Mouse (Mus musculus): ENCODE measurements at regions not wholly inside any gene's neighbourhood (a gene's known extent, or its start where the extent isn't known, plus 50 kb on each side); places are given as distances from the start of the nearest gene placed in this dataset.
A peak's percentile ranks its signal among the peaks of the same experiment; 100 is the strongest.

DNA sequence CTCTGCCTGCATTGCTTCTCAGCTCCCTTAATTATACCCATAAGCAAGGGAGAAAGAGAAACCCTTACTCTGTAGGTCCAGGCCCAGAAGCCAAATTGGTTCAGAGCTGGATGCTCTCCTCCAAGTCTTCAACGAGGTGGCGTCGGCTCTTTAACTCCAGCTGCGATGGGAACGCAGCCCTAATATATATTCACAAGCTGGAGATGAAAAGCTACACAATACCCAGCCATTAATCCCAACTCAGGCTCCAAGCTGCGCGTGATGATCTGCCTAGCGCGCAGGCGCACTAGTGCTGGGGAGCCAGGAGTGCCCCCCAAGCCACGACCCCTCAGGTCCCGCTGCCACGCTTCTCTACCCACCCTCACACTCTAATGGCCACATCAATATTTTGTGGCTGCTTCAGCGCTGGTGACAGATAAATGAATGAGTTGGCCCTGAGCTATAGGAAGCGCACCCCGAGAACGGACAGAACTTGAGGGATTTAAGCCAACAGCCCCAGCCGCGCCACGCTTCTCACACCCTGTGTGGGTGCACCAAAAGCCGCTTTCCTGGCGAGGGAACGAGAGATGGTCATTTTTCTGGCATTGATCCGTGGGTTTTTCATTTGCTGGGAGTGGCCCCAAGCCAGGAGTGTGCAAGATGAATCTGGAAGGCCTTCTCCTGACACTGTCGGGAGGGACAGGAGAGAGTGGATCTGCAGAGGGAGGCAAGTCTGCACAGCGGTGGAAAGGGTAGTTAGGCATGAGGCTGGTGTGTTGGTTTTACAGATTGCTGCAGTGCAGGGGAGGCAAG lies 210.9 kb upstream of the Sdk2 start:
- H3K27me3 ChIP-seq: no peaks in the 10 kb centered on the region
- H3K27ac ChIP-seq: peak overlapping the region; percentile 40
- H3K9ac ChIP-seq: 0 out of 2 replicates have a peak overlapping the region, but pooled peaks have one; percentile 8
- 63% methylated on average over 26 of the region's 26 CpGs for WGBS
- H3K4me1 ChIP-seq (replicated peaks): peaks cover 32% of the 10 kb centered on the region
- H3K4me3 ChIP-seq: no peak overlapping the region
- H3K9me3 ChIP-seq: no peaks in the 10 kb centered on the region
- ATAC-seq (ENCODE audit: low FRiP score): no peak
- no peak overlapping the region for H3K4me2 ChIP-seq
- H3K36me3 ChIP-seq: no peaks in the 10 kb centered on the region

DNA sequence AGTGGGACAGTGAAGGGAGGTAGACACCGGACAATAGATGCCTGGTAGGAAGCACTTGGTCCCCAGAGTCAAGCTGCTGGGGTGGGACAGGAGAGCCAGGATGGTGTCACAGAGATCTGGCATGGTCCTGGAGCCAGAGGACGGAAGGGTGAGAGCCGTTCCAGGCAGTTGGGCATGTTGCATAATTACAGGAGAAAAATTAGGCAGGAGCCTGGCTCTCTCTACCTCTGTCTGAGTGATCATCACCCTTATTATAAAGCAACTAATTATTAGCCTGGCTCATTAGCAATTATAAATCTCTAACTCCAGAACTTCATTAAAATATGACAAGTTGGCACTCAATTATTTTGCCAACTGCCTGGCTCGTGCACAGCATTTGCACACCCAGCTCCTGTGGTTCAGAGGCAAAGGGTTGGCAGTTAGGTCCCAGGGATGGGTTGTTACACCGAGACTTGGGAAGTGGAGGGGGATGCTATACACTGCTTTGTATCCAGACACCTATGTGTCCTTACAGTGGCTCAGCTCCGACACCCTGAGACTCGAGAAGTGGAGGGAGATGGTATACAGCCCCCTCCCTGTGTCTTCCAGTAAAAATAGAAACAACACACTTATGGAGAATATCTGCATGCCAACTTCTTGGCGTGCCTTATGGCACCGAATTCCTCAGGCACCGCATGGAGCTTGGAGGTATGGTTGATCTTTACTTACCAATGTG lies 203.7 kb upstream of the Sdk2 start:
- H3K4me3 ChIP-seq: no peak overlapping the region
- H3K36me3 ChIP-seq: no peaks in the 10 kb centered on the region
- no peak overlapping the region for H3K4me2 ChIP-seq
- no peak for ATAC-seq (ENCODE audit: low FRiP score)
- no peaks in the 10 kb centered on the region for H3K9me3 ChIP-seq
- no peak overlapping the region for H3K27ac ChIP-seq
- 0 out of 2 replicates have a peak, but pooled peaks cover 7% of the 10 kb centered on the region for H3K27me3 ChIP-seq
- WGBS: 85% methylated on average over 10 of the region's 10 CpGs
- H3K4me1 ChIP-seq (replicated peaks): 0 out of 2 replicates have a peak, but pooled peaks cover 4% of the 10 kb centered on the region
- H3K9ac ChIP-seq: no peak overlapping the region

DNA sequence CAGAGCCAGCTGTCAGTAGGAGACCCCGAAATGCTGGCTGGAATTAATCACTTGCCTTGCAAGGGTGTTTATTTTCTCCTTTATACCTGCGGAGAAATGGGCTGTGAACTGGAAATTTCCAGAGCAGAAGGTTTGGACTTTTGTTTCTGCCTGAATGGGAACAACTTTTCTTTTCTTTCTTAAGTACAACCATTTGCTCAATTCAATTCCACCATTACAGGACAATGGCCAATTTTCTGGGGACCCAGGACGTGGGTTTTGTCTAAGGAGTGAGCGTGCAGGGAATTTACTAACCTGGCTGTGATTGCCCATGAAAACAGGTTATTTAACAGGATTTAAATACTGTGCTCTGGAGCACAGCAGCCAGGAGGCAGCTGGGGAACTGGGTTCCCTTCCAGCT lies 195.1 kb upstream of the Sdk2 start:
- Histone ChIP-seq H3K4me2 (no peak overlapping the region), H3K4me1 (replicated peaks) (no peaks in the 10 kb centered on the region), H3K4me3 (no peak overlapping the region), H3K9me3 (no peaks in the 10 kb centered on the region), H3K36me3 (no peaks in the 10 kb centered on the region), H3K27ac (no peak overlapping the region), H3K9ac (no peak overlapping the region), H3K27me3 (0 out of 2 replicates have a peak, but pooled peaks cover 13% of the 10 kb centered on the region)
- ATAC-seq (ENCODE audit: low FRiP score): no peak
- WGBS: 50% methylated on average over 4 of the region's 4 CpGs

DNA sequence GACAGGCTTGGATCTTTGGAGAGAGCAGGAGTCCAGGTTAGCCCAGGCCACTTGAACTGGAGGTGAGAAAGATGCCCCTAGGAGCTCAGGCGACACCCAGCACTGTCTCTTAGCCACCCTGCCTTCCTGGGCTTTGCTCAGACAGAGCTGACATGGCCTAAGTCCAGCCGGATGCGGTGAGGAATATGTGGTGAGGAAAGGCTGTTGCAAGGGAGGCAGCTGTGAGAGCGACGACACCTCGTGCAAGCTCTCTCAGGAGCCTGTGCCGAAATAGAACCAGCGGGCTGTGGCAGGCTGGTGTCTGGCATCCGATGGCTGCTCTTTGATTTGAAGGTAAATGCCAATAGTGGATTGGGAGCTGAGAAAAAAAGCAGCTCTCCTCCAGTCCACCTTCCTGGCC lies 191.4 kb upstream of the Sdk2 start:
- no peaks in the 10 kb centered on the region for H3K36me3 ChIP-seq
- no peaks in the 10 kb centered on the region for H3K4me1 ChIP-seq (replicated peaks)
- ATAC-seq (ENCODE audit: low FRiP score): no peak
- 97% methylated on average over 9 of the region's 9 CpGs for WGBS
- no peak overlapping the region for H3K9ac ChIP-seq
- no peak overlapping the region for H3K27ac ChIP-seq
- no peak overlapping the region for H3K4me2 ChIP-seq
- H3K27me3 ChIP-seq: peaks cover 25% of the 10 kb centered on the region; the same call in 1 of the 2 replicates
- H3K9me3 ChIP-seq: no peaks in the 10 kb centered on the region
- H3K4me3 ChIP-seq: no peak overlapping the region

DNA sequence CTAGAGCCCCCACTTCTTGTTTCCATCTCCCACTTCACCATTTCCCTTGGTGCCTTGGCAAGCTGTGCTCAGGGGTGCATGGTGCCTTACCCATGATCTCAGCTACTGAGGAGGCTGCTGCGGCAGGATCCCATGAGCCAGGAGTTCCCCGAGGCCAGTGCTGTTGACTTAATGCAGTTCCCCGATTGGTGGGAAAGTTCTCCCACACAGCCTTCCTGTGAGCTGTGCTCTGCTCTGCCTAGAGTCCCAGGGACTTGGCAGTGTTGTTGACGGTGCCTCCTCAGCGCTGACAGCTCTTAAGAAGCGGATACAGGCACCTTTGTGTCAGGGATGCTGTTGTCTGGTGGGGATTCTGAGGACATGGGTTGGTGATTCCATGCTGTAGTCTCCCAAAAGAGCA lies 190.9 kb upstream of the Sdk2 start:
- H3K4me1 ChIP-seq (replicated peaks): no peaks in the 10 kb centered on the region
- H3K27me3 ChIP-seq: peaks cover 28% of the 10 kb centered on the region; the same call in 1 of the 2 replicates
- ATAC-seq (ENCODE audit: low FRiP score): no peak
- no peak overlapping the region for H3K27ac ChIP-seq
- H3K36me3 ChIP-seq: no peaks in the 10 kb centered on the region
- H3K9ac ChIP-seq: no peak overlapping the region
- no peak overlapping the region for H3K4me3 ChIP-seq
- 68% methylated on average over 6 of the region's 6 CpGs for WGBS
- no peaks in the 10 kb centered on the region for H3K9me3 ChIP-seq
- H3K4me2 ChIP-seq: no peak overlapping the region

DNA sequence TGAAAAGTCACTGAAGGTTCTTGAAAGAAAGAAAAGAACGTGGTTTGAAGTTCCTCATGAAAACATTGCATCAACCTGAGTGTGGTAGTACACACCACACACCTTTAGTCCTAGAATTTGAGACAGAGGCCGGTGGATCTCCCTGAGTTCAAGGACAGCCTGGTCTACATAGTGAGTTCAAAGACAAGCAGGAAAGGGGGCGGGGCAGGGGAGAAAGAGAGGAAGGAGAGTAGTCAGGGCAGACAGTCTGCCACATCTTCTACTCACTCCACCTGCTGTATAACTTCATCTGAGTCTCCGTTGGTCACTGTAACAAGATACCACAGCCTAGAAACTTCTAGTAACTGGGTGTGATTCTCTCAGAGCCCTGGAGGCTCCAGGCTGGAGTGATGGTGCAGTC lies 190.2 kb upstream of the Sdk2 start:
- Histone ChIP-seq H3K9me3 (no peaks in the 10 kb centered on the region), H3K36me3 (no peaks in the 10 kb centered on the region), H3K4me1 (replicated peaks) (peaks cover 2% of the 10 kb centered on the region; the same call in 1 of the 2 replicates), H3K27ac (no peak overlapping the region), H3K4me3 (no peak overlapping the region), H3K9ac (no peak overlapping the region), H3K27me3 (peaks cover 28% of the 10 kb centered on the region; the same call in 1 of the 2 replicates), H3K4me2 (no peak overlapping the region)
- 76% methylated on average over 4 of the region's 4 CpGs for WGBS
- no peak for ATAC-seq (ENCODE audit: low FRiP score)

DNA sequence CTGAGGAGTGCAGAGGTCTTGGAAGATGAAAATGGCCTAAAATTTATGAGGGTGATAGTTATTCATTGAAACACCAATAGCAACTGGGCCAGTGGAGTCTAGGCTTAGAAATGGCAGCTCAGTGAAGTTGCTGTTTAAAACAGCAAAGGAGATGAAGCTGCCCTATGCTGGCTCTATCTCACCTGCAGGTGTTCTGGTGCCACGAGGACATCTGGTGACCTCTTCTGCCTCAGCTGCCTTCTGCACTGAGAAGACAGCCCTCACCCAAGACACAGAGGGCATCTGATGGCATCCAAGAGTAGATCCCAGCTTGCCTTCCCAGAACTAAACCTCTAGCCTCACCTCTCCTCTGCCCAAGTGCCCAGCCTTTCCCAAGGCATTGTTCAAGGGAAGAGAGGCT lies 187.5 kb upstream of the Sdk2 start:
- no peak for ATAC-seq (ENCODE audit: low FRiP score)
- no peak overlapping the region for H3K9ac ChIP-seq
- no peaks in the 10 kb centered on the region for H3K36me3 ChIP-seq
- no peak overlapping the region for H3K4me2 ChIP-seq
- H3K4me1 ChIP-seq (replicated peaks): peaks cover 5% of the 10 kb centered on the region; the same call in 1 of the 2 replicates
- H3K27ac ChIP-seq: no peak overlapping the region
- peaks cover 31% of the 10 kb centered on the region; the same call in 1 of the 2 replicates for H3K27me3 ChIP-seq
- no peak overlapping the region for H3K4me3 ChIP-seq
- 95% methylated on average over 1 of the region's 1 CpGs for WGBS
- no peaks in the 10 kb centered on the region for H3K9me3 ChIP-seq

DNA sequence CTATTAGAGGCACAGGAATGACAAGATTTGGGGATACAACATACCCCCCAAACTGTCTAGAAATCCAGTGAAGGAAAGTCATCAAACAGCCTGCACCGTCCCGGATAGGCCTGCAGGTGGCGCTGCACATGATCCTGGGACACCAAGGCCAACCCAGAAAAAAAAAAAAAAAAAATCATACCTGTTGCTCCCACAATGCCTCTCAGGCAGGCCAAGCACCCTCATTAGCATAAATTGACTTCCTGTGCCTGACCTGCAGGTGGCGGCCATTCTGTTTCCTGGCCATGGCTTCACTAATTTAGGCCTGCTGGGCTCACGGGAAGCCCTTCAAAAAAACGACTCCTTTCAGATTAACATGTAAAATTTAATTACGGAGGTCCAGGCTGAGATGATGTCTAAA lies 184.8 kb upstream of the Sdk2 start:
- no peaks in the 10 kb centered on the region for H3K9me3 ChIP-seq
- no peak overlapping the region for H3K27ac ChIP-seq
- no peaks in the 10 kb centered on the region for H3K36me3 ChIP-seq
- H3K4me2 ChIP-seq: no peak overlapping the region
- 62% methylated on average over 7 of the region's 7 CpGs for WGBS
- H3K4me1 ChIP-seq (replicated peaks): peaks cover 8% of the 10 kb centered on the region; the same call in 1 of the 2 replicates
- no peak overlapping the region for H3K4me3 ChIP-seq
- H3K9ac ChIP-seq: no peak overlapping the region
- peaks cover 22% of the 10 kb centered on the region; the same call in 1 of the 2 replicates for H3K27me3 ChIP-seq
- ATAC-seq (ENCODE audit: low FRiP score): no peak

DNA sequence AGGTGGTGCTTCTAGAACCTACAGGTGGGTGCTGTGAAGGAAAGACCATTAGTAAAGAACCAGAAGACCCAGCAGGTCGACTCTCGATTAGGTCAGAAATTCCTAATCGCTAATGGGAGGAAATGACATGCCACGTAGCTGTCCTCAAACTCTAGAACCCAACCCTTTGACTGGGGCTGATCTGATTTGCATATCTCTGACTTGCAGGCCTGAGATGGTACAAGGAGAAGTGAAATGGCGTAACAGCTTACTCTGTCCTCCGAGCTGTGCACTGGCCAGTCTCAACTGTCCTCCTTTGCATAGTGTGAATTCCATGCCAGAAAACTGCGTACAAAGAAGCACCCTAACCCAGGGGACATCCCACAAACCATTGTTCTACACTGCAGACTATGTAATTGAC lies 182.4 kb upstream of the Sdk2 start:
- H3K27me3 ChIP-seq: peaks cover 21% of the 10 kb centered on the region; the same call in 1 of the 2 replicates
- H3K9ac ChIP-seq: no peak overlapping the region
- H3K36me3 ChIP-seq: no peaks in the 10 kb centered on the region
- ATAC-seq (ENCODE audit: low FRiP score): no peak
- no peak overlapping the region for H3K4me3 ChIP-seq
- no peaks in the 10 kb centered on the region for H3K9me3 ChIP-seq
- no peak overlapping the region for H3K27ac ChIP-seq
- WGBS: 76% methylated on average over 7 of the region's 7 CpGs
- H3K4me1 ChIP-seq (replicated peaks): peaks cover 8% of the 10 kb centered on the region; the same call in 1 of the 2 replicates
- no peak overlapping the region for H3K4me2 ChIP-seq

DNA sequence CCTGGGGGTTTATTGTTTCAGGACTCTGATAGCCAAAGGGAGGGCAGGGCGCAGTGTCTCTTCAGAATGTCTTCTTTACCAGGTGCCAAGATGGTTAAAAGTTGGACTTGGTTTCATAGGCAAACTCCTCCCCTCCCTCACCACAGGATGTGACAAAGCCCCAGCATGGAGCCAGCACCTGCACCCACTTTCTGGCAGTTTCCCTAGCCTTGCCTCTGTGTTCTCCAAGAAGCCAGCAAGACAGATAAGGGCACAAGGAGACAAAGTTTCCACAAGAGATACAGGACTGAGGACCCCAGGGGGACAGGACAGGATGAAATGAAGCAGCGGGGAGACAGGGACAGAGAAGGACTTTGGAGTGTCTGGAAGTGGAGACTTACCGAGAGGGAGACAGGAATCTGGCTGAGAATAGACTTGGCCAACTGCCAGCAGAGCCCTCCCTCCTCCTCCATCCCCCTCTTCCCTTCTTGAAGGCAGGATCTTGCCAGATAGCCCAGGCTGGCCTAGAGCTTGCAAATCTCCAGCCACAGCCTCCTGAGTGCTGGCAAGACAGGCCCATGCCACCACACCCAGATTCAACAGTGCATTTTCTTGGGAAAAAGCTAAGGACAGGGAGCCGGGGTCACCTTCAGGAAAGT lies 181.5 kb upstream of the Sdk2 start:
- Histone ChIP-seq H3K9me3 (no peaks in the 10 kb centered on the region), H3K27ac (no peak overlapping the region), H3K4me2 (no peak overlapping the region), H3K4me1 (replicated peaks) (peaks cover 8% of the 10 kb centered on the region; the same call in 1 of the 2 replicates), H3K4me3 (no peak overlapping the region), H3K36me3 (no peaks in the 10 kb centered on the region), H3K27me3 (peaks cover 18% of the 10 kb centered on the region; the same call in 1 of the 2 replicates), H3K9ac (no peak overlapping the region)
- no peak for ATAC-seq (ENCODE audit: low FRiP score)
- WGBS: 72% methylated on average over 4 of the region's 4 CpGs

DNA sequence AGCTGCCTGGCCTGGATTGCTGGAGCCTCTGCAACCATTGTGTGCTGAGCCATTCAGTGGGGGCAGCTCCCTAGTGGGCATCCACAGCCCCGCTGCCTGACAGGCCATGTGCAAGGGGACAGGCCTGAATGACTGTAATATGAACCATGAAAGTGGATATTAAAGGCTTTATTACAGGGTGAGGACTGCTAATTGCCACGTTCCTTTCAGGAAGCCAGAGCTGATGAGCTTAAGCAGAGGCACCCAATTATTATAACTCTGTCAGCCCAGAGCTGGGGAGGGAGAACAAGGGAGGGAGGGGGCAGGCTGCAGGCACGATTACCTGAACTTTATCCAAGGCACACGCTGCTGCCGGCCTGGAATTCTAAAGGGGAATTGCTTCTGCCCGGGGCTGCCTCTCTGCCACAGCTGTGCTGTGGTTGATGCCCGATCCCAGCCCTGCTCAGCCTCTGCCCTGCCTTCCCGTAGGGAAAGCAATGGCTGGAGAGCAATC lies 172.5 kb upstream of the Sdk2 start:
- H3K27ac ChIP-seq: peak overlapping the region; percentile 66
- peak; percentile 65 for ATAC-seq (ENCODE audit: low FRiP score)
- no peak overlapping the region for H3K4me3 ChIP-seq
- H3K36me3 ChIP-seq: no peaks in the 10 kb centered on the region
- WGBS: 26% methylated on average over 8 of the region's 8 CpGs
- H3K4me1 ChIP-seq (replicated peaks): peaks cover 24% of the 10 kb centered on the region
- H3K4me2 ChIP-seq: no peak overlapping the region
- H3K27me3 ChIP-seq: peaks cover 8% of the 10 kb centered on the region; the same call in 1 of the 2 replicates
- H3K9me3 ChIP-seq: peaks cover 3% of the 10 kb centered on the region; the same call in 1 of the 2 replicates
- no peak overlapping the region for H3K9ac ChIP-seq

DNA sequence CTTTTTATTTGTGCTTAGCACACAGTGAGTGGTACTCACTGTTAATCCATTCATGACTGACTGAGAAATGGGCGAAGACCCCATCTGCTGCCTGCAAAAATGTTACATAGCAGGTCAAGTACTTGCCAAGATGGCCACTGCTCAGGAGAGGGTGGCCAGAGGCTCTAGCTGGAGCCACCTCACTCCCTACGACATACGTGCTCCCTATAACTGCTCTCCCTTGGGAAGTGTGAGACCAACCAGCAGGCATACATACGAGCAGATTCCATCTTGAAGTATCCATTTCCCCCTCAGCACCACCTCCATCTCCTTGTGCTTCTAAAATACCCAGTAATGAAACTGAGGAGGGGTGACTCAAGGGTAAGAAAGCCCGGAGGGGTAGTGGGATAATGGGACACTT lies 172.0 kb upstream of the Sdk2 start:
- Histone ChIP-seq H3K27ac (peak overlapping the region; percentile 66), H3K4me2 (no peak overlapping the region), H3K9me3 (peaks cover 3% of the 10 kb centered on the region; the same call in 1 of the 2 replicates), H3K27me3 (peaks cover 6% of the 10 kb centered on the region; the same call in 1 of the 2 replicates), H3K36me3 (no peaks in the 10 kb centered on the region), H3K4me3 (no peak overlapping the region), H3K4me1 (replicated peaks) (peaks cover 30% of the 10 kb centered on the region), H3K9ac (no peak overlapping the region)
- ATAC-seq (ENCODE audit: low FRiP score): 0 out of 2 replicates have a peak, but pooled peaks have one; percentile 23
- 62% methylated on average over 5 of the region's 5 CpGs for WGBS
